Mouse (Mus musculus) stomach, postnatal 0 days (tissue): Measurements from ENCODE around the gene Pgs1.

Source experiments
- CTCF ChIP-seq: IDR thresholded peaks from 2 replicates; pipeline ENCODE4 v1.5.1; 2016; ENCODE audit warnings: antibody characterized with exemption, low read depth, mild to moderate bottlenecking, moderate library complexity
- EP300 ChIP-seq: optimal IDR thresholded peaks from 2 replicates; pipeline ENCODE3; 2016; ENCODE audit warnings: antibody characterized with exemption

- TF ChIP-seq CTCF: no peak
- TF ChIP-seq EP300: no peak
Measured at GRCm38 (mm10) chr11:117958197-117958596, 27.9 kb upstream of the Pgs1 start.
